Mouse (Mus musculus): ENCODE data around the gene Gm20517. TPM values are rescaled to one million over a fixed set of nuclear protein-coding genes. Genes with fewer than 3 reads are reported as not detected.
A peak's percentile ranks its signal among the peaks of the same experiment; 100 is the strongest.

Gm20517 gene
- total and polyA plus RNA-seq, 3 experiments, result 1.9 to 2.9 TPM; not detected in 1

- Histone ChIP-seq H3K9ac (ENCODE audit: control insufficient read depth, low read depth, low read length, poor library complexity, severe bottlenecking) (no peak overlapping the region), H3K4me3 (ENCODE audit: control insufficient read depth in 1 of 2, insufficient read depth in 1 of 2, low read depth in 2 of 2, low read length in 2 of 2) (no peak overlapping the region), H3K27ac (ENCODE audit: control insufficient read depth, low read depth, low read length) (no peak overlapping the region)
Observed at GRCm38 (mm10) chr17:47672311-47673111, 61.1 kb downstream of the Gm20517 start.

GRCm38 (mm10) chr17:47676581-47676980, 65.2 kb downstream of the Gm20517 start:
- Histone ChIP-seq H3K4me1 (ENCODE audit: control insufficient read depth in 1 of 2, insufficient read depth in 2 of 2, low read length in 2 of 2) (no peaks in the 10 kb centered on the region), H3K4me3 (ENCODE audit: control insufficient read depth in 1 of 2, insufficient read depth in 1 of 2, low read depth in 2 of 2, low read length in 2 of 2) (no peak overlapping the region), H3K36me3 (ENCODE audit: control insufficient read depth in 1 of 2, insufficient read depth in 2 of 2, low read length in 2 of 2) (no peaks in the 10 kb centered on the region; a peak in 1 of 4 replicates), H3K27ac (ENCODE audit: control insufficient read depth, low read depth, low read length) (no peak overlapping the region), H3K27me3 (ENCODE audit: control insufficient read depth in 1 of 2, insufficient read depth in 2 of 2, low read length in 2 of 2) (no peaks in the 10 kb centered on the region), H3K9ac (ENCODE audit: control insufficient read depth, low read depth, low read length, poor library complexity, severe bottlenecking) (no peak overlapping the region), H3K9me3 (replicated peaks; ENCODE audit: insufficient read depth, low read length) (no peaks in the 10 kb centered on the region), H3K79me2 (ENCODE audit: control insufficient read depth, insufficient read depth, low read length, poor library complexity) (no peaks in the 10 kb centered on the region)
- DNase-seq (ENCODE audit: low read depth, low spot score), result peak; percentile 60
- TF ChIP-seq ZC3H11A (IDR thresholded peaks at IDR 0.05; ENCODE audit: low read depth, low read length) (peak; percentile 48), CTCF (IDR thresholded peaks at IDR 0.05 in 2 of 3, conservative IDR thresholded peaks at IDR 0.05 in 1 of 3; ENCODE audit: control insufficient read depth in 1 of 3, insufficient read depth in 1 of 3, low read depth in 2 of 3, low read length in 3 of 3, poor library complexity in 1 of 3, severe bottlenecking in 1 of 3) (peak; percentile 59 to 78 (median 75)), SMC3 (IDR thresholded peaks at IDR 0.05; ENCODE audit: low read depth, low read length) (peak; percentile 83), USF2 (IDR thresholded peaks at IDR 0.05; ENCODE audit: borderline replicate concordance in 1 of 2, insufficient read depth in 1 of 2, low read depth in 1 of 2, low read length in 2 of 2) (no peak), RAD21 (IDR thresholded peaks at IDR 0.05; ENCODE audit: low read depth, low read length) (peak; percentile 62)

More at GRCm38 (mm10) chr17:47672311-47673111, 61.1 kb downstream of the Gm20517 start:
- DNase-seq (ENCODE audit: low read depth, low spot score), result no peak
- H3K4me1 ChIP-seq (ENCODE audit: control insufficient read depth in 1 of 2, insufficient read depth in 2 of 2, low read length in 2 of 2), result no peaks in the 10 kb centered on the region
- TF ChIP-seq USF2 (IDR thresholded peaks at IDR 0.05; ENCODE audit: borderline replicate concordance in 1 of 2, insufficient read depth in 1 of 2, low read depth in 1 of 2, low read length in 2 of 2) (no peak), BHLHE40 (IDR thresholded peaks at IDR 0.05; ENCODE audit: borderline replicate concordance, low read depth, low read length) (no peak), POLR2AphosphoS2 (IDR thresholded peaks at IDR 0.05; ENCODE audit: low read length) (no peak), TBP (IDR thresholded peaks at IDR 0.05; ENCODE audit: low read depth, low read length) (no peak), MYB (IDR thresholded peaks at IDR 0.05; ENCODE audit: low read depth, low read length) (no peak), E2F4 (IDR thresholded peaks at IDR 0.05; ENCODE audit: borderline replicate concordance, low read depth, low read length) (no peak), GABPA (IDR thresholded peaks at IDR 0.05; ENCODE audit: low read depth, low read length) (no peak), MAZ (IDR thresholded peaks at IDR 0.05; ENCODE audit: low read depth, low read length) (no peak), GATA1 (IDR thresholded peaks at IDR 0.05; ENCODE audit: low read depth, low read length) (no peak), ZMIZ1 (IDR thresholded peaks at IDR 0.05; ENCODE audit: low read depth, low read length) (no peak), RAD21 (IDR thresholded peaks at IDR 0.05; ENCODE audit: low read depth, low read length) (no peak), RCOR1 (IDR thresholded peaks at IDR 0.05; ENCODE audit: low read depth, low read length) (no peak)
- no peaks in the 10 kb centered on the region for H3K27me3 ChIP-seq (ENCODE audit: control insufficient read depth in 1 of 2, insufficient read depth in 2 of 2, low read length in 2 of 2)
- no peaks in the 10 kb centered on the region; a peak in 1 of 4 replicates for H3K36me3 ChIP-seq (ENCODE audit: control insufficient read depth in 1 of 2, insufficient read depth in 2 of 2, low read length in 2 of 2)
- no peaks in the 10 kb centered on the region for H3K79me2 ChIP-seq (ENCODE audit: control insufficient read depth, insufficient read depth, low read length, poor library complexity)
- H3K9me3 ChIP-seq (replicated peaks; ENCODE audit: insufficient read depth, low read length), result no peaks in the 10 kb centered on the region
